Mouse (Mus musculus): ENCODE measurements around the gene Slc36a3. TPM values are rescaled to one million over a fixed set of nuclear protein-coding genes. Genes with fewer than 3 reads are reported as not detected.

Slc36a3 gene
- polyA plus RNA-seq, 1 experiment, result not detected

- no peak for TF ChIP-seq CTCF (IDR thresholded peaks at IDR 0.05; ENCODE audit: borderline replicate concordance, insufficient read depth, low read depth, low read length)
- TF ChIP-seq POLR2A (IDR thresholded peaks at IDR 0.05; ENCODE audit: borderline replicate concordance, insufficient read depth, low read length), result no peak
- Histone ChIP-seq H3K4me1 (ENCODE audit: control insufficient read depth, insufficient read depth, low read length) (no peaks in the 10 kb centered on the region), H3K27ac (ENCODE audit: insufficient read depth, low read length) (no peak overlapping the region), H3K27me3 (ENCODE audit: control insufficient read depth, insufficient read depth, low read length) (no peaks in the 10 kb centered on the region), H3K4me3 (replicated peaks; ENCODE audit: insufficient read depth, low read depth, low read length) (no peak overlapping the region)
- WGBS, result 87% methylated on average over 7 of the region's 7 CpGs
- no peak for DNase-seq
These were observed 58.4 kb downstream of the Slc36a3 start for GRCm38 (mm10) chr11:55093096-55093495.

GRCm38 (mm10) chr11:55089892-55090291 is 61.6 kb downstream of the Slc36a3 start:
- 83% methylated on average over 2 of the region's 2 CpGs for WGBS
- no peak for DNase-seq
- Histone ChIP-seq H3K27me3 (ENCODE audit: control insufficient read depth, insufficient read depth, low read length) (no peaks in the 10 kb centered on the region), H3K4me1 (ENCODE audit: control insufficient read depth, insufficient read depth, low read length) (peaks cover 7% of the 10 kb centered on the region), H3K4me3 (replicated peaks; ENCODE audit: insufficient read depth, low read depth, low read length) (no peak overlapping the region), H3K27ac (ENCODE audit: insufficient read depth, low read length) (no peak overlapping the region)
- TF ChIP-seq POLR2A (IDR thresholded peaks at IDR 0.05; ENCODE audit: borderline replicate concordance, insufficient read depth, low read length) (no peak), CTCF (IDR thresholded peaks at IDR 0.05; ENCODE audit: borderline replicate concordance, insufficient read depth, low read depth, low read length) (no peak)

GRCm38 (mm10) chr11:55087006-55087405 is 64.5 kb downstream of the Slc36a3 start:
- Histone ChIP-seq H3K27me3 (ENCODE audit: control insufficient read depth, insufficient read depth, low read length) (no peaks in the 10 kb centered on the region), H3K4me3 (replicated peaks; ENCODE audit: insufficient read depth, low read depth, low read length) (no peak overlapping the region), H3K4me1 (ENCODE audit: control insufficient read depth, insufficient read depth, low read length) (peaks cover 10% of the 10 kb centered on the region), H3K27ac (ENCODE audit: insufficient read depth, low read length) (no peak overlapping the region)
- TF ChIP-seq CTCF (IDR thresholded peaks at IDR 0.05; ENCODE audit: borderline replicate concordance, insufficient read depth, low read depth, low read length) (peak; percentile 91), POLR2A (IDR thresholded peaks at IDR 0.05; ENCODE audit: borderline replicate concordance, insufficient read depth, low read length) (no peak)
- peak; percentile 67 to 78 for DNase-seq
- 8% methylated on average over 10 of the region's 10 CpGs for WGBS

GRCm38 (mm10) chr11:55085396-55085795 is 66.1 kb downstream of the Slc36a3 start:
- DNase-seq, result peak in 1 of 2 experiments; percentile 15
- Histone ChIP-seq H3K4me1 (ENCODE audit: control insufficient read depth, insufficient read depth, low read length) (peaks cover 10% of the 10 kb centered on the region), H3K27me3 (ENCODE audit: control insufficient read depth, insufficient read depth, low read length) (no peaks in the 10 kb centered on the region), H3K27ac (ENCODE audit: insufficient read depth, low read length) (no peak overlapping the region), H3K4me3 (replicated peaks; ENCODE audit: insufficient read depth, low read depth, low read length) (no peak overlapping the region)
- WGBS, result 24% methylated on average over 5 of the region's 5 CpGs
- no peak for TF ChIP-seq CTCF (IDR thresholded peaks at IDR 0.05; ENCODE audit: borderline replicate concordance, insufficient read depth, low read depth, low read length)
- TF ChIP-seq POLR2A (IDR thresholded peaks at IDR 0.05; ENCODE audit: borderline replicate concordance, insufficient read depth, low read length), result no peak

GRCm38 (mm10) chr11:55084629-55085028 is 66.9 kb downstream of the Slc36a3 start:
- WGBS, result 58% methylated on average over 4 of the region's 4 CpGs
- Histone ChIP-seq H3K4me3 (replicated peaks; ENCODE audit: insufficient read depth, low read depth, low read length) (no peak overlapping the region), H3K27ac (ENCODE audit: insufficient read depth, low read length) (no peak overlapping the region), H3K27me3 (ENCODE audit: control insufficient read depth, insufficient read depth, low read length) (no peaks in the 10 kb centered on the region), H3K4me1 (ENCODE audit: control insufficient read depth, insufficient read depth, low read length) (peaks cover 10% of the 10 kb centered on the region)
- no peak for DNase-seq
- TF ChIP-seq POLR2A (IDR thresholded peaks at IDR 0.05; ENCODE audit: borderline replicate concordance, insufficient read depth, low read length) (no peak), CTCF (IDR thresholded peaks at IDR 0.05; ENCODE audit: borderline replicate concordance, insufficient read depth, low read depth, low read length) (no peak)

GRCm38 (mm10) chr11:55081206-55081605 is 70.3 kb downstream of the Slc36a3 start:
- TF ChIP-seq POLR2A (IDR thresholded peaks at IDR 0.05; ENCODE audit: borderline replicate concordance, insufficient read depth, low read length) (no peak), CTCF (IDR thresholded peaks at IDR 0.05; ENCODE audit: borderline replicate concordance, insufficient read depth, low read depth, low read length) (no peak)
- H3K4me3 ChIP-seq (replicated peaks; ENCODE audit: insufficient read depth, low read depth, low read length), result no peak overlapping the region
- H3K27me3 ChIP-seq (ENCODE audit: control insufficient read depth, insufficient read depth, low read length), result no peaks in the 10 kb centered on the region
- no peak for DNase-seq
- H3K27ac ChIP-seq (ENCODE audit: insufficient read depth, low read length), result no peak overlapping the region
- peaks cover 22% of the 10 kb centered on the region for H3K4me1 ChIP-seq (ENCODE audit: control insufficient read depth, insufficient read depth, low read length)
- WGBS, result 89% methylated on average over 9 of the region's 9 CpGs

GRCm38 (mm10) chr11:55079180-55079579 is 72.3 kb downstream of the Slc36a3 start:
- TF ChIP-seq POLR2A (IDR thresholded peaks at IDR 0.05; ENCODE audit: borderline replicate concordance, insufficient read depth, low read length), result no peak
- no peak for TF ChIP-seq CTCF (IDR thresholded peaks at IDR 0.05; ENCODE audit: borderline replicate concordance, insufficient read depth, low read depth, low read length)
- no peak for DNase-seq
- no peak overlapping the region for H3K4me3 ChIP-seq (replicated peaks; ENCODE audit: insufficient read depth, low read depth, low read length)
- peaks cover 21% of the 10 kb centered on the region for H3K4me1 ChIP-seq (ENCODE audit: control insufficient read depth, insufficient read depth, low read length)
- H3K27ac ChIP-seq (ENCODE audit: insufficient read depth, low read length), result no peak overlapping the region
- 82% methylated on average over 4 of the region's 4 CpGs for WGBS
- H3K27me3 ChIP-seq (ENCODE audit: control insufficient read depth, insufficient read depth, low read length), result no peaks in the 10 kb centered on the region

GRCm38 (mm10) chr11:55078502-55078901 is 73.0 kb downstream of the Slc36a3 start:
- H3K4me3 ChIP-seq (replicated peaks; ENCODE audit: insufficient read depth, low read depth, low read length), result no peak overlapping the region
- TF ChIP-seq POLR2A (IDR thresholded peaks at IDR 0.05; ENCODE audit: borderline replicate concordance, insufficient read depth, low read length) (no peak), CTCF (IDR thresholded peaks at IDR 0.05; ENCODE audit: borderline replicate concordance, insufficient read depth, low read depth, low read length) (no peak)
- no peaks in the 10 kb centered on the region for H3K27me3 ChIP-seq (ENCODE audit: control insufficient read depth, insufficient read depth, low read length)
- 0 out of 2 replicates have a peak overlapping the region, but pooled peaks have one; percentile 58 for H3K27ac ChIP-seq (ENCODE audit: insufficient read depth, low read length)
- WGBS, result 52% methylated on average over 3 of the region's 3 CpGs
- peak in 1 of 2 experiments; percentile 19 for DNase-seq
- H3K4me1 ChIP-seq (ENCODE audit: control insufficient read depth, insufficient read depth, low read length), result peaks cover 21% of the 10 kb centered on the region

Measured in cerebellum, adult 2 months (tissue).